Mouse (Mus musculus) A20 (cell line): ENCODE results near the gene Camk2d.

ENCODE experiments used
- DNase-seq: peaks from one replicate; pipeline ENCODE4 v3.0.0-alpha.2; 2011; ENCODE audit warnings: low read depth, low spot score

Gene Camk2d

DNA sequence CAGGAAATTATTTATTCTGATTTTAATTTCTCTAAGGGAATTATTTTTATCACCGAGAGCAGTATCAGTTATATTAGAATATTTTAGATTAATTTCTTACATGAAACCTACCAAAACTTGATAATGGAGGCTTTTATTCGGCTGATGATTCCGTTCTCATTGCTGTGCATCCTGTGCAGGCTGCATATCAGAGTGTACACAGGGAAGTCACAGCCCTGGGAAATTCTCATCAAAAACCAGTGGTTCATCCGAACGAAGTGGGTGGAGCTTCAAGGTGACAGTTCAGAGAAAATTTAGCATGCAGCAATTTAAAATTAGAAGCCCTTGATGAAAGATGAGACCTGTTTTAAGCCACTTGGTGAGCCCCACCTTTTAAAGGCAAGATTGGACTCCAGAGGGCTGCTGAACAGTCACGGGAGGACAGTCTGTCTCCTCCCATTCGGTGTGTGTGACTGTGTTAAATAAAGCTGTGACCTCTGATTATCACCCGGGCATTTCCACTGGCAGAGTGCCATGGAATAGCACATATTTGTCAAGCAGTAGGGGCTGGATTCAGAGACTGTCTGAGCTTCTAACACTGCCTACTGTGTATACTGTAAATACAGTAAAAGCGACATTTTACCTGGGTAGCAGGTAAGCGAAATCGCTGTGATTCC is 150.2 kb downstream of the Camk2d start:
- DNase-seq, result no peak

- no peak for DNase-seq
These were observed 151.5 kb downstream of the Camk2d start for GRCm38 (mm10) chr3:126747628-126748027.

DNA sequence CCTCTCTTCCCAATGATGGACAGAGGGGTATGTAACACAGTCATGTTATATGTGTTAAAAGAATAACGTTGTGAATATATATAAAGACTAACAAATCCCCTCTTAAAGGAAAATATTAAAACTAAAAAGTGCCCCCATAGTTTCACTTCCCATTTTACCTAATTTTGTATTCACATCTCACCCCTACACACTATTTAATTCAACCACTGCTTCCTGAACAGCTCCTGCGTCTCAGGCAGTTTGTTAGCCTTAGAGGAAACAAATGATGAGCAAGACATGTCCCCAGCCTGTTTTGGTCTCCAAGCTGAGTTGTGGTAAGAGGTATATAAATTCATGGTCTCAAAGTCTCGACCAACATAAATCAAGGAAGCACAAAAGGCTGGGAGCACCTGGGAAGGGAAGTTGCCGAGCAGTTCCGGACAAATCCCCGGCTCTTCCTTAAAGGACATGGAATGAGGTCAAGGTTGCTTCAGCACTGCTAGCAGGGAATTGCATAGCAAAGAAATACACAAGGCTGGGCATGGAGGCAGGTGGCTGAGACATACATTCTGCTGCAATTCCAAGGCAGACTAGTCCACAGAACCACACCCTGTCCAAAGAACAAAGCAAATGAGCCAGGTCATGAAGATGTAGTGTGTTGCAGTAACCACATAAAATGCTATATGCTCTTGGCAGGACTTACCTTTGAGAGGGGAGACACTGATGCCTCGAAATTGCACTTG is 155.4 kb downstream of the Camk2d start:
- DNase-seq, result peak; percentile 28

GRCm38 (mm10) chr3:126752978-126753377 is 156.9 kb downstream of the Camk2d start:
- DNase-seq, result no peak

GRCm38 (mm10) chr3:126758398-126758797 is 162.3 kb downstream of the Camk2d start:
- DNase-seq, result no peak

DNA sequence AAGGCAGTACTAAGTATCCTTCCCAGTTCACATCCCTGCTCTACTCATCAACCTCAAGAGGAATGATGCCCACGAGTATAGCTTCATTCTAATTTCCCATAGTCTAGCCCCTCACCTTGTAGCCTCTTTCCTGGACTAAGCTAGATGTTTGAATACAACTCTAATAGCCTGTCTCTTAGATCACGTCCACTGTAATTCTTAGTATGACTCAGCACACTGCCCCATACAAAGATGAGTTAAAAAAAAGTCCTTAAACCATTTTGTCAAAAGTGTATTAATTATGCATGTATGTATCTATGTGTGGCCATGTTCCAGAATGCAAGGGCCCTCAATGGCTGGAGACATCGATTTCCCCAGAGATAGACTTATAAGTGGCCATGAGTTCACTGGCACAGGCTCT is 164.5 kb downstream of the Camk2d start:
- no peak for DNase-seq

- DNase-seq, result no peak
These were observed 168.6 kb downstream of the Camk2d start for GRCm38 (mm10) chr3:126764745-126765144.

- DNase-seq, result peak; percentile 8
These were observed 174.0 kb downstream of the Camk2d start for GRCm38 (mm10) chr3:126770056-126770455.

DNA sequence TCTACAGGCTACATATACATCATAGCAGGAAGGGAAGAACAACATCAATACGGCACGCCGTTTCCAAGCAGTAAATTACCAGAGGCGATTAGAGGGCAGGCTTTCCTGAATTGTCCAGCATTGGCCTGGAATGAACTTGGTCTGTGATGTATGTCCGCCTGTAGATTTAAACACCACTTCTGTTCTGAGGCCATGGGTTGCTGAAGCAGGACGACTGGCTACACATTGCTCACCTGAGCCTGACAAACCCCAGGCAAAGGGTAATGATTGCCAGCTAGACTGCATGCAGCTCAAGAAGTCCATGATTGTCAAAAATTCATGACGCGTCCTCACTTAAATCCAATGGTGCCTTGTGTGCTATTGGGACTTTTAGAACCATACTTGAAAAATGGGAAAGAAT is 174.9 kb downstream of the Camk2d start:
- DNase-seq, result no peak

GRCm38 (mm10) chr3:126771541-126771940 is 175.4 kb downstream of the Camk2d start:
- peak; percentile 52 for DNase-seq

DNA sequence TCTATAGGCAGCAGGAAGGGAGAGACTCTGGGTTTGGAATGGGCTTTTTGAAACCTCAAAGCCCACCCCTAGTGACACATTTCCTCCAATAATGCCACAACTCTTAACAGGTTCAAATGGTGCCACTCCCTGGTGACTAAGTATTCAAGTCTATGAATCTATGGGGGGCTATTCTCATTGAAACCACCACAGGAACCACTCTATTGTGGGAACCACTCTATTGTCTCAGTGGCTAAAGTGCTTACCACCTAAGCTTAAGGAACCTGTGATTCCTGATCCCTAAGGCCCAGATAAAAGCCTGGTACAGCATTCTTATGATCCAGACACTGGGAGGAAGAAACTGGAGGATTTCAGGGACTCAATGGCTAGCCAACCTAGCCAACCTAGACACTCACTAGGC is 179.9 kb downstream of the Camk2d start:
- DNase-seq, result no peak

- no peak for DNase-seq
These were observed 181.0 kb downstream of the Camk2d start for GRCm38 (mm10) chr3:126777101-126777500.

GRCm38 (mm10) chr3:126777879-126778278 is 181.8 kb downstream of the Camk2d start:
- DNase-seq, result no peak

DNA sequence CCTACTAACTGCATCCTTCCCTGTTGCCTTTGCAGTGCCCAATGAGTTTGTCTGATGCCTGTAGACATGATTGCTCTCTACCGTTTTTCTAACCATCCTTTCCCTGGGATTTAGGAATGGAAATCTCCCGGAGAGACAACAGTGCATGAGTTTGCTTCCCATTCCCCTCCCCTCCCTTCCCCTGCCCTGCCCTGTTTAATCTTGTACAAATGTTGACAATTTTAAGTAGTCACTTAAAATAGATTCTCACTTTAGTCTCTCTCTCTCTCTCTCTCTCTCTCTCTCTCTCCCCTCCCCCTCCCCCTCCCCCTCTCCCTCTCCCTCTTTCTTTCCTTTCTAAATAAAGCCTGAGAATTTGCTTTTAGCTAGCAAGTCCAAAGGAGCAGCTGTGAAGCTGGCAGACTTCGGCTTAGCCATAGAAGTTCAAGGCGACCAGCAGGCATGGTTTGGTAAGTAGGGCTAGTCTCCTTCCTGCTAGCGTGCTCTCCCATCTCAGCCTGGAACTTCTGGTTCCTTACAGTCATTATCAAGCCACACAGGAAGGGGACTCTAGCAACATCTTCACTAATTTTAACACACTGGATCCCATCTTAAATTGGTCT is 184.0 kb downstream of the Camk2d start:
- DNase-seq, result no peak

- DNase-seq, result no peak
These were observed 197.2 kb downstream of the Camk2d start for GRCm38 (mm10) chr3:126793035-126793964.

DNA sequence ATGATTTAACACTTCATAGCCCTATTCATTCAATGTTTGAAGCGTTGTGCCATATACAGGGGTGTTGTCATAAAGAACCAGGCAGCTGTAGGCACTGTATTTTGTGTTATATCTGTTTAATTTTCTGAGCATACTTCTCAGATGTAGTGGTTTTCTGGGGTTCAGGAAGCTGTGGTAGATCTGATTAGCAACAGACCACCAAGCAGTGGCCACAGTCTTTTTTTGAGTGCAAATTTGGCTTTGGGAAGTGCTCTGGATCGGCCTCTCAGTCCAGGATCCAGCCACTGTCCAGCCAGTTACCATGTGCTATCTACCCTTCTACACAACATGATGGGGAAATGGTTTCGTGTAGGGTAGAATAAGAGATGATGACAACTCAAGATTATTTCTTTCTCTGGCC is 199.8 kb downstream of the Camk2d start:
- DNase-seq, result no peak

DNA sequence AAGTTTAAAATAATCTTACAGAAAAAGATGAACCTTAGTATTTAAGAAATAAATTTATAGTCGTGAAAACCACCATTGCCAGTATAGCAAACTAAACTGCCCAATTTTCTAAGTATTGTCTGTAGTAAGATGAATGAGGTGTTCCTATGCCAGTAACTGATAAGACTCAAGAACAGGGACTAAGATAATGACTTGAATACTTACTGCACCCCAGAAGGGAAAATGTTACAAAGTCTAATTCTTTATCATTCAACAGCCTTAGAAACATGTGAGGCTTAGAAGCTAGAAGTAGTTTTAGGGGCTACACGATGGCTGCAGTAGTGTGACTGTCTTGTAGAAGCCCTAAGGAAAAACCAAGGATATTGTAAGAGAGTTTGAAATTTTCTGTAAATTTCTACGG is 200.9 kb downstream of the Camk2d start:
- DNase-seq, result no peak

GRCm38 (mm10) chr3:126797810-126798209 is 201.7 kb downstream of the Camk2d start:
- DNase-seq, result no peak

DNA sequence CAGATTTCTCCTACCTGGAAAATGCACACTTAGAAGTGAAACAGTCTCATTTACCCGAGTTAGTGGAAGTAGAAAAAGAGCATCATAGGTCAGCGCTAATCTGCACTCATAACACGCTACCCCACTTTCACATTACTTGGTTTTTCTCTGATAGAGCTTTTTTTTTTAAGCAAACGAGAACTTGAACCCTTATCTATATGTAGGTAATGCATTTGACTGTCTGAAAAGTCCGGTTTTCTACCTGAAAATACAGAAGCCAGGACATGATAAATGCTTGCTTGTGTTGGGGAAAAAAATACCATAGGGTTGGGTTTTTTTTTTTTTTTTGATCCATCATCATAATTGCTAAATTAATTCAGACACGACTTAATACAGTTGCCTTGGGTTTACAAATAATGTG is 206.9 kb downstream of the Camk2d start:
- DNase-seq, result no peak

- no peak for DNase-seq
These were observed 208.9 kb downstream of the Camk2d start for GRCm38 (mm10) chr3:126804968-126805367.

DNA sequence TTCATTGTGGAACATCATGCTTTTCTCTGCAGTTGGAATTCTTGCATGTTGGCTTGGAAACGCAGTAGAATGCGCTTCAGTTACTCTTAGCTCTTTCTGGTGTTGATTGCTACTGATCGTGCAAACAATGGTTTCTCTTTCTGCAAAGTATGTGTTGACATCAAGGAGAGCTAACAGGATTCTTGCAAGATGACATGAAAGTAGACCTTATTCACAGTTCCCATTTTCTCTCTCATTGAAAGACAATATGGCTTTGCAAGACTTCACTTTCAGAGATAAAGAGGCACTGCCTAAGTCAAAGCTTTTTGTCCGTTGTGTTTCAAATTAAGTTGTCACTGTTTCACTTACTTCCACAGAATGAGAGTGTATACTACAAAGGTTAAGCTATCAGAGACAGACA is 210.0 kb downstream of the Camk2d start:
- no peak for DNase-seq

DNA sequence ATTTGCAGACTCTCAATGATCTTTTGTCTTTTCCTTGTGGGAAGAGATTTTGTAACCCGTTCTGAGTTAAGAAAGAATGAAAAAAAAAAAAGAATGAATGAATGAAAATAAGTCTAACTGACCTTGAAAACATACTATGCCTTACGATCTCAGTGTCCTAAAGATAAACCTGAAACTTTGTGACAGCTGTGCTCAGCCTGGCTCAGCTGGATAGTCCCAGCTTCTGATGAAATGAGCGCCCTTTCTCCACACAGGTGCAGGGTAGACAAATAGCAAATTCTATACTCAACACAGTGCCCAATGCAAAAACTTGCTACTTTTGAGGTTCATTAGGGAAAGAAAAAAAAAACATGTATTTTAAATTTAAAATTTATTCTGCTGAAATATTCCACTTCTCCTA is 213.8 kb downstream of the Camk2d start:
- DNase-seq, result no peak
